Mouse (Mus musculus) G1E (cell line): ENCODE measurements around the gene Prmt2.

Source experiments
- CTCF ChIP-seq: IDR thresholded peaks from 2 replicates; pipeline ENCODE4 v1.5.1; 2012; ENCODE audit warnings: low read depth, low read length, inconsistent platforms, mixed read lengths
- GATA1 ChIP-seq: IDR thresholded peaks from 2 replicates; pipeline ENCODE4 v1.6.1; 2012; ENCODE audit warnings: borderline replicate concordance, low read length, inconsistent platforms, mixed read lengths

DNA sequence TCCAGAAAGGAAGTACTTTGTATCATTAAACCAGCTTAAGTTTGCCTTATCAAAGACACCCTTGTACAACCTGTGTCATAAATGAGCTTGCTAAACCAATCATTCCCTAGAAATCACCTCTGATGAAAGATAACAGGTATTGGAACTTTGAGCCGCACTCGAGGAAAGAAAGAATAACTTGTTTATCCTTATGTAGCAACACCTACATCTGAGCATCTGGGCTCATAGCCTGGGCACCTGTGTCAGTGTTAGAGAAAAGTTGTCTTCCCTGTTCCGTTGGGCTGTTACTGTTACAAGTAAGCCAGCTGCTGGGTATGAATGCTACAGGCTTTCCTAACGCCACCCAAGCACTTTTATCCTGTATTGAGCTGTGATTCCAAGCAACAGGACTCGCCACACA is 80.1 kb downstream of the Prmt2 start:
- no peak for TF ChIP-seq CTCF
- TF ChIP-seq GATA1, result no peak
